Mouse (Mus musculus): ENCODE measurements around the gene Sh3yl1. TPM values are rescaled to one million over a fixed set of nuclear protein-coding genes. Genes with fewer than 3 reads are reported as not detected.

Sh3yl1 gene
- polyA plus RNA-seq, 1 experiment = 0.86 TPM

DNA sequence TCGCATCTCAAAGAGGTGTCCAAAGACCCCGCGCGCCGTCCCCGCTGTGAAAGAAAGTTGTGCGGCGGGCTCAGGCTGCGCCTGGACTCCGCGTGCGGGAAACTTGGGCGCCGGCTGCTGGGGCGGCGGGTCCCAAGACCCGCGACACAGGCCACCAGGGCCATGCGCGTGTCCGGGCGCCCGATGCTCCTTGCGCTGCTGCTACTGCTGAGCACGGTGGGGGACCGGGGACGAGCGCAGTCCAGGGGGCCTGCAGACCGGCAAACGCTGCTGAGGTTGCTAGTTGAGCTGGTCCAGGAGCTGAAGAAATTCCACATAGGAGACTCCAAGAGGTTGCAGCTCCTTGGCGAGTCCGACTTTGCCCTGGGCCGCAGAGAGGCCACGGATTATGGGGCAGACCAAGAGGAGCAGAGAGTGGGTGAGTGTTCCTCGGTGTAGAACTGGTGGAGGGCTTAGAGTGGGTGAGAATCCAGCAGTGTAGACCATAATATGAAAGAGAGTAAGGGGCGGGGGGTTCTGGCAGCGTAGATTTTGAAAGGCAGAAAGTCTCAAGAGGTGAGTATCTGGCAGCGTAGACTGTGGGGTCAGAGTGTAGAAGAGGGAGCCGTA, 26.7 kb upstream of the Sh3yl1 start:
- 16% methylated on average over 39 of the region's 39 CpGs for WGBS
- no peak for DNase-seq
- no peaks in the 10 kb centered on the region for H3K4me1 ChIP-seq (replicated peaks; ENCODE audit: control insufficient read depth, insufficient read depth, low read length)
- H3K27me3 ChIP-seq (ENCODE audit: control insufficient read depth, insufficient read depth, low read length) = peaks cover 11% of the 10 kb centered on the region
- H3K36me3 ChIP-seq (ENCODE audit: control insufficient read depth, insufficient read depth, low read length) = no peaks in the 10 kb centered on the region
- no peak overlapping the region for H3K4me3 ChIP-seq (ENCODE audit: control insufficient read depth, insufficient read depth, low read length)
- no peak overlapping the region for H3K27ac ChIP-seq (ENCODE audit: control insufficient read depth, insufficient read depth, low read length)
- TF ChIP-seq POLR2A (IDR thresholded peaks at IDR 0.05; ENCODE audit: control insufficient read depth, extremely low read depth, insufficient read depth, low read length, poor library complexity) (no peak), CTCF (IDR thresholded peaks at IDR 0.05; ENCODE audit: borderline replicate concordance, control insufficient read depth, extremely low read depth, insufficient read depth, low read length, poor library complexity) (no peak)

DNA sequence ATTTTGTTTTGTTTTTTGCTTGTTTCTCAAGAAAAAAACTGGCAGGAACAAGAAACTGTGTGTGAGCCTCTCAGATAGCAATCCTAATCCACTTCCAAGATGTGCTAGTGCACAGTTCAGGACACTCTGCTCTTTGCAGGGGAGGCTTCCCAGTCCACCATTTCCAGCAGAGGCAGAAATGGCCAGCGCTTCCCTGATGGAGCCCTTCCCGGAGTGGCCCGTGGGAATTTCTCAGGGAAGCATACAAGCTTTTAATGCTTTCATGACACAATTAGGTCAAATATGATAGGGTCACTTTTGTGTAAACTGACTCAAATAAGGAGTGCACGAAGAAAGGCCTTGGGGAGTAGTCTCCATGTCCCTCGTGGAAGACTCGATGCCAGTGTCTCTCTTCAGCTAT, 25.6 kb upstream of the Sh3yl1 start:
- no peak for TF ChIP-seq POLR2A (IDR thresholded peaks at IDR 0.05; ENCODE audit: control insufficient read depth, extremely low read depth, insufficient read depth, low read length, poor library complexity)
- no peak for TF ChIP-seq CTCF (IDR thresholded peaks at IDR 0.05; ENCODE audit: borderline replicate concordance, control insufficient read depth, extremely low read depth, insufficient read depth, low read length, poor library complexity)
- WGBS = 85% methylated on average over 6 of the region's 6 CpGs
- Histone ChIP-seq H3K4me1 (replicated peaks; ENCODE audit: control insufficient read depth, insufficient read depth, low read length) (no peaks in the 10 kb centered on the region), H3K4me3 (ENCODE audit: control insufficient read depth, insufficient read depth, low read length) (no peak overlapping the region), H3K27ac (ENCODE audit: control insufficient read depth, insufficient read depth, low read length) (no peak overlapping the region), H3K27me3 (ENCODE audit: control insufficient read depth, insufficient read depth, low read length) (peaks cover 11% of the 10 kb centered on the region), H3K36me3 (ENCODE audit: control insufficient read depth, insufficient read depth, low read length) (no peaks in the 10 kb centered on the region)
- DNase-seq = no peak

DNA sequence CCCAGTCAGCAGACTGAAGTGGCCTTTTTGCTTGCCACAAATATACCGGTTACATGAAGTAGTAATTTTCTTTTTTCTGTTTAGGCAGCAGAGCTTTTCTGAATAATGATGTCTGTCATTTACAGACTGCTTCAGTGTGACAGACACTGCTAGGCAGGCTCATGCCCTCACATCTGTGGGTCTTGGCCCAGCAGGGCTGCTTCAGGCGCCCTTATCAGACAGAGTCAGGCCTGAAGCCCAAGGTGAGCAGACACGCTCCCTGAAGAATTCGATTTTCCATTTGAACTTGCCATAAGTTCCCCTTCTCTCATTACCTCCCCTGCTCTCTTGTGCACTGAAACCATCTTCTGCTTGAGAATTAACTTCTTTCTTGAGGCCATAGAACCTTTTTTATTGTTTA, 23.5 kb upstream of the Sh3yl1 start:
- 94% methylated on average over 4 of the region's 4 CpGs for WGBS
- no peak overlapping the region for H3K4me3 ChIP-seq (ENCODE audit: control insufficient read depth, insufficient read depth, low read length)
- TF ChIP-seq CTCF (IDR thresholded peaks at IDR 0.05; ENCODE audit: borderline replicate concordance, control insufficient read depth, extremely low read depth, insufficient read depth, low read length, poor library complexity) (no peak), POLR2A (IDR thresholded peaks at IDR 0.05; ENCODE audit: control insufficient read depth, extremely low read depth, insufficient read depth, low read length, poor library complexity) (no peak)
- H3K27me3 ChIP-seq (ENCODE audit: control insufficient read depth, insufficient read depth, low read length) = peaks cover 11% of the 10 kb centered on the region
- H3K4me1 ChIP-seq (replicated peaks; ENCODE audit: control insufficient read depth, insufficient read depth, low read length) = no peaks in the 10 kb centered on the region
- no peak overlapping the region for H3K27ac ChIP-seq (ENCODE audit: control insufficient read depth, insufficient read depth, low read length)
- no peaks in the 10 kb centered on the region for H3K36me3 ChIP-seq (ENCODE audit: control insufficient read depth, insufficient read depth, low read length)
- DNase-seq = no peak

DNA sequence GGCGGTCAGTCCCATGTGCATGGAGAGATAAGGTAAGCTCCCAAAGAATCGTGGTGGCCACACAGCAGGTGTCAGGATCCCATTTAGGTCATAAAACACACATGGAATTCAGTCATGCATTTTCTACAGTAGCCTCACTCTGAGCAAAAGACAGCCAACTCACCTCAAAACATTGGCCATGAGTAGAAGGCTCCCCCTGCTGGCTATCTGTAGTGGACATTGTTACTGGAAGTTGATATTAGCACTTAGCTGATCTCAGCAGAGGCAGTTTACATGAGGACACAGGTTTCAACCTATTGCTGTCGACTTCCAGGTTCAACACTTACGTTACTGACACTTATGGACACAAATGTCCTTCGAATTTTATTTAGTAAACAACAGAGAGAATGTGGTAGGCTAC, 21.4 kb upstream of the Sh3yl1 start:
- H3K4me1 ChIP-seq (replicated peaks; ENCODE audit: control insufficient read depth, insufficient read depth, low read length) = no peaks in the 10 kb centered on the region
- DNase-seq = peak; percentile 17
- H3K4me3 ChIP-seq (ENCODE audit: control insufficient read depth, insufficient read depth, low read length) = no peak overlapping the region
- H3K27ac ChIP-seq (ENCODE audit: control insufficient read depth, insufficient read depth, low read length) = no peak overlapping the region
- WGBS = 52% methylated on average over 5 of the region's 5 CpGs
- TF ChIP-seq POLR2A (IDR thresholded peaks at IDR 0.05; ENCODE audit: control insufficient read depth, extremely low read depth, insufficient read depth, low read length, poor library complexity) (no peak), CTCF (IDR thresholded peaks at IDR 0.05; ENCODE audit: borderline replicate concordance, control insufficient read depth, extremely low read depth, insufficient read depth, low read length, poor library complexity) (no peak)
- no peaks in the 10 kb centered on the region; the same call in 1 of the 2 replicates for H3K27me3 ChIP-seq (ENCODE audit: control insufficient read depth, insufficient read depth, low read length)
- H3K36me3 ChIP-seq (ENCODE audit: control insufficient read depth, insufficient read depth, low read length) = no peaks in the 10 kb centered on the region

DNA sequence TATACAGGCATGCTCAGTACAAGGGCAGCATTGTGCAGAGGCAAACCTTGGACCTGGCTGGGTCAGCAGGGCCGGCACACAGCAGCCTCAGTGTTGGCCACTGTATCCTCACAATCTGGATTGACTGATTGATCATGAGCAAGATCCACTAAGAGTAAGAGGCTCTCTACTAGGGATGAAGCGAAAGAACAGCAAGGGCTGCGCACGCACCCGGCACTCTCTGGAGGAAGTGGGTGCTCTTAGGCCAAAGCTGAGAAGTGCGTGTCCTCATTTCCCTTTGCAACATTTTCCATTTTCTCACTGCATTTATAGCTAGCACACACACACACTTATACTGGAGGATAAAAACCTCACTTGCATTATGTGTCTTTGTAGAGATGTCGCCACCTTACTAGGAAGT, 20.0 kb upstream of the Sh3yl1 start:
- no peaks in the 10 kb centered on the region for H3K36me3 ChIP-seq (ENCODE audit: control insufficient read depth, insufficient read depth, low read length)
- TF ChIP-seq POLR2A (IDR thresholded peaks at IDR 0.05; ENCODE audit: control insufficient read depth, extremely low read depth, insufficient read depth, low read length, poor library complexity) (no peak), CTCF (IDR thresholded peaks at IDR 0.05; ENCODE audit: borderline replicate concordance, control insufficient read depth, extremely low read depth, insufficient read depth, low read length, poor library complexity) (no peak)
- no peak for DNase-seq
- no peak overlapping the region for H3K27ac ChIP-seq (ENCODE audit: control insufficient read depth, insufficient read depth, low read length)
- H3K4me3 ChIP-seq (ENCODE audit: control insufficient read depth, insufficient read depth, low read length) = no peak overlapping the region
- WGBS = 94% methylated on average over 7 of the region's 7 CpGs
- no peaks in the 10 kb centered on the region for H3K27me3 ChIP-seq (ENCODE audit: control insufficient read depth, insufficient read depth, low read length)
- H3K4me1 ChIP-seq (replicated peaks; ENCODE audit: control insufficient read depth, insufficient read depth, low read length) = no peaks in the 10 kb centered on the region

DNA sequence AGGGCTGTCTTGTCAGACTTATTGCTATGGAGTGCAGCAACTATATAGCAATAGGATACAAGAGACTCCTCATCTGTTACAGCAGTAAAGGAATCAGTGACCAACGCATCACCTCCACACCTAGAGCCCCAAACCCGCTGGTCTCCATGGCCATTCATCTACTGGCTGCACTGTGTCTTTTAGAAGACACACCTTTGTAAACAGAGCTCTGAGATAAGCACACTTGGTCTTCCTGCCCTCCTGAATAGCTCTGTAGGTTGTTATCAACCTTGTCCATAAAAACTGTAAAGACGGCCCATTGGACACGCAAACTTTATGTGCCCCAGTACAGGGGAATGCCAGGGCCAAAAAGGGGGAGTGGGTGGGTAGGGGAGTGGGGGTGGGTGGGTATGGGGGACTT, 14.4 kb upstream of the Sh3yl1 start:
- no peaks in the 10 kb centered on the region for H3K27me3 ChIP-seq (ENCODE audit: control insufficient read depth, insufficient read depth, low read length)
- no peak for TF ChIP-seq POLR2A (IDR thresholded peaks at IDR 0.05; ENCODE audit: control insufficient read depth, extremely low read depth, insufficient read depth, low read length, poor library complexity)
- TF ChIP-seq CTCF (IDR thresholded peaks at IDR 0.05; ENCODE audit: borderline replicate concordance, control insufficient read depth, extremely low read depth, insufficient read depth, low read length, poor library complexity) = no peak
- WGBS = 98% methylated on average over 4 of the region's 4 CpGs
- H3K36me3 ChIP-seq (ENCODE audit: control insufficient read depth, insufficient read depth, low read length) = no peaks in the 10 kb centered on the region
- DNase-seq = no peak
- H3K4me3 ChIP-seq (ENCODE audit: control insufficient read depth, insufficient read depth, low read length) = no peak overlapping the region
- H3K27ac ChIP-seq (ENCODE audit: control insufficient read depth, insufficient read depth, low read length) = no peak overlapping the region
- no peaks in the 10 kb centered on the region for H3K4me1 ChIP-seq (replicated peaks; ENCODE audit: control insufficient read depth, insufficient read depth, low read length)

DNA sequence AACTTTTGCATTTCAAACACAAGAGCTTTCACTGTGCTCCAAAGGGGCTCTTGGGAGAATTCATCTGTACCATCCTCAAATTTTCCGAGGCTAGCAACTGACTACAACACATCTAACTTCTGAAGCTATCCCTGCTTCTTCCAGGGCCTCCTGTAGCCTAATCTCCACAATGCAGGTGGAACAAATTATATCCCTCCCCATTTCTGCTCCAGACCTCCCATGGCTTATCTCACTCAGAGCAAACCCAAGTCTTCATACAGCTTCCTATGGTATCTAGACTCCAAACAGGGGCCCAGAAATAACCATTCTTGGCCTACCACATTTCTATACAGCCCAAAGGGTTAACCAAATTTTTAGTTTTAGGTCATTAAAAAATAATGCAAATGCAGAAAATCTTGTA, 2.8 kb upstream of the Sh3yl1 start:
- TF ChIP-seq POLR2A (IDR thresholded peaks at IDR 0.05; ENCODE audit: control insufficient read depth, extremely low read depth, insufficient read depth, low read length, poor library complexity) = no peak
- no peak for TF ChIP-seq CTCF (IDR thresholded peaks at IDR 0.05; ENCODE audit: borderline replicate concordance, control insufficient read depth, extremely low read depth, insufficient read depth, low read length, poor library complexity)
- peaks cover 6% of the 10 kb centered on the region; the same call in 1 of the 2 replicates for H3K27me3 ChIP-seq (ENCODE audit: control insufficient read depth, insufficient read depth, low read length)
- H3K36me3 ChIP-seq (ENCODE audit: control insufficient read depth, insufficient read depth, low read length) = no peaks in the 10 kb centered on the region
- no peak overlapping the region for H3K4me3 ChIP-seq (ENCODE audit: control insufficient read depth, insufficient read depth, low read length)
- 93% methylated on average over 1 of the region's 1 CpGs for WGBS
- DNase-seq = no peak
- H3K27ac ChIP-seq (ENCODE audit: control insufficient read depth, insufficient read depth, low read length) = no peak overlapping the region
- H3K4me1 ChIP-seq (replicated peaks; ENCODE audit: control insufficient read depth, insufficient read depth, low read length) = peaks cover 13% of the 10 kb centered on the region

Data from thymus, adult 2 months (tissue).